Mouse (Mus musculus) hindbrain, embryonic 12.5 days (tissue): ENCODE measurements around the gene Rbm6. TPM values are rescaled to one million over a fixed set of nuclear protein-coding genes. Genes with fewer than 3 reads are reported as not detected.

Experiments
- ATAC-seq: fragments of 200-750 bp; cut with Nextera tagmentation; 2 replicates; pipeline ENCODE4 v1.8.0; 2017; ENCODE audit warnings: moderate TSS enrichment; ENCODE audit not compliant: low FRiP score
- H3K27ac ChIP-seq: fragments of 300-500 bp; sonication (generic); 2 replicates; pipeline ENCODE4 v1.5.1; 2016; ENCODE audit warnings: mild to moderate bottlenecking
- H3K27me3 ChIP-seq: fragments of 300-500 bp; sonication (generic); 2 replicates; pipeline ENCODE4 v1.6.1; 2016; ENCODE audit warnings: mild to moderate bottlenecking
- H3K36me3 ChIP-seq: fragments of 300-500 bp; sonication (generic); 2 replicates; pipeline ENCODE4 v1.6.1; 2016; ENCODE audit warnings: mild to moderate bottlenecking
- H3K4me1 ChIP-seq: fragments of 300-500 bp; sonication (generic); 2 replicates; pipeline ENCODE4 v1.6.1; 2016
- H3K4me2 ChIP-seq: fragments of 300-500 bp; sonication (generic); replicated peaks from 2 replicates; pipeline ENCODE4 v1.6.1; 2016; ENCODE audit warnings: mild to moderate bottlenecking
- H3K4me3 ChIP-seq: fragments of 300-500 bp; sonication (generic); 2 replicates; pipeline ENCODE4 v1.5.1; 2016; ENCODE audit warnings: mild to moderate bottlenecking
- H3K9ac ChIP-seq: fragments of 300-500 bp; sonication (generic); 2 replicates; pipeline ENCODE4 v1.6.1; 2016; ENCODE audit warnings: mild to moderate bottlenecking, moderate library complexity
- H3K9me3 ChIP-seq: fragments of 300-500 bp; sonication (generic); replicated peaks from 2 replicates; pipeline ENCODE4 v1.6.1; 2016; ENCODE audit warnings: mild to moderate bottlenecking
- WGBS: fragments of 180-500 bp; shearing (Covaris S2); methylation state at CpG from one replicate; pipeline ENCODE4 v1.1.7; 2016; 5-methylcytosine and 5-hydroxymethylcytosine counted together
- polyA plus RNA-seq: library from polyadenylated mRNA; unstranded; fragments of >200 nt; fragmentation: Nextera tagmentation; extraction: Ambion mirVana; gene quantifications from 2 replicates; pipeline ENCODE4 v1.2.1, GENCODE M21; 2016

Gene Rbm6
- polyA plus RNA-seq, 1 experiment from 2014 or later: 125 TPM

- Histone ChIP-seq H3K4me3 (no peak overlapping the region), H3K27ac (peak overlapping the region; percentile 90; the same call in 1 of the 2 replicates), H3K36me3 (peaks cover 60% of the 10 kb centered on the region), H3K27me3 (no peaks in the 10 kb centered on the region), H3K9ac (peak overlapping the region; percentile 54; the same call in 1 of the 2 replicates), H3K9me3 (no peaks in the 10 kb centered on the region), H3K4me2 (no peak overlapping the region), H3K4me1 (peaks cover 13% of the 10 kb centered on the region)
- ATAC-seq: no peak
- 78% methylated on average over 2 of the region's 2 CpGs for WGBS
Observed at GRCm38 (mm10) chr9:107771782-107772181, 101.3 kb downstream of the Rbm6 start.

GRCm38 (mm10) chr9:107770374-107771290, 102.4 kb downstream of the Rbm6 start, which contains the start of gene Rbm5:
TSS of gene Rbm5 (minus strand) at chr9:107770996.
- WGBS: under 1% methylated on average over 60 of the region's 60 CpGs
- Histone ChIP-seq H3K9ac (peak within 1 kb of the TSS; percentile 93), H3K4me3 (peak within 1 kb of the TSS; percentile 77), H3K27me3 (no peaks in the 10 kb centered on the region), H3K9me3 (no peaks in the 10 kb centered on the region), H3K27ac (peak within 1 kb of the TSS; percentile 90), H3K4me1 (peaks cover 13% of the 10 kb centered on the region), H3K4me2 (peak within 1 kb of the TSS; percentile 81), H3K36me3 (peaks cover 61% of the 10 kb centered on the region)
- peak; percentile 100 for ATAC-seq

- Histone ChIP-seq H3K4me2 (peak overlapping the region; percentile 81), H3K36me3 (peaks cover 61% of the 10 kb centered on the region), H3K9ac (peak overlapping the region; percentile 93), H3K9me3 (no peaks in the 10 kb centered on the region), H3K27ac (peak overlapping the region; percentile 87), H3K4me1 (peaks cover 13% of the 10 kb centered on the region), H3K4me3 (peak overlapping the region; percentile 77), H3K27me3 (no peaks in the 10 kb centered on the region)
- ATAC-seq: no peak
- 2% methylated on average over 9 of the region's 9 CpGs for WGBS
Observed at GRCm38 (mm10) chr9:107770037-107770373, 103.0 kb downstream of the Rbm6 start.

GRCm38 (mm10) chr9:107769445-107770000, 103.5 kb downstream of the Rbm6 start:
- no peak for ATAC-seq
- H3K4me2 ChIP-seq: peak overlapping the region; percentile 81
- H3K27ac ChIP-seq: no peak overlapping the region
- 13% methylated on average over 4 of the region's 4 CpGs for WGBS
- H3K36me3 ChIP-seq: peaks cover 61% of the 10 kb centered on the region
- peak overlapping the region; percentile 77 for H3K4me3 ChIP-seq
- H3K9ac ChIP-seq: peak overlapping the region; percentile 93
- H3K9me3 ChIP-seq: no peaks in the 10 kb centered on the region
- no peaks in the 10 kb centered on the region for H3K27me3 ChIP-seq
- peaks cover 13% of the 10 kb centered on the region for H3K4me1 ChIP-seq

GRCm38 (mm10) chr9:107768851-107769250, 104.2 kb downstream of the Rbm6 start:
- H3K9me3 ChIP-seq: no peaks in the 10 kb centered on the region

GRCm38 (mm10) chr9:107759593-107759992, 113.4 kb downstream of the Rbm6 start:
- Histone ChIP-seq H3K4me1 (no peaks in the 10 kb centered on the region), H3K36me3 (peaks cover 91% of the 10 kb centered on the region), H3K27ac (no peak overlapping the region), H3K9me3 (no peaks in the 10 kb centered on the region), H3K4me3 (no peak overlapping the region), H3K4me2 (no peak overlapping the region), H3K27me3 (no peaks in the 10 kb centered on the region), H3K9ac (no peak overlapping the region)
- ATAC-seq: no peak
- 95% methylated on average over 6 of the region's 6 CpGs for WGBS

More at GRCm38 (mm10) chr9:107768851-107769250, 104.2 kb downstream of the Rbm6 start:
- 0 out of 2 replicates have a peak overlapping the region, but pooled peaks have one; percentile 3 for H3K9ac ChIP-seq
- peaks cover 13% of the 10 kb centered on the region for H3K4me1 ChIP-seq
- H3K36me3 ChIP-seq: peaks cover 61% of the 10 kb centered on the region
- H3K4me3 ChIP-seq: peak overlapping the region; percentile 77
- 81% methylated on average over 5 of the region's 5 CpGs for WGBS
- H3K27ac ChIP-seq: no peak overlapping the region
- H3K4me2 ChIP-seq: peak overlapping the region; percentile 81
- no peak for ATAC-seq
- H3K27me3 ChIP-seq: no peaks in the 10 kb centered on the region

- no peaks in the 10 kb centered on the region for H3K4me1 ChIP-seq
- H3K9me3 ChIP-seq: peaks cover 4% of the 10 kb centered on the region; the same call in 1 of the 2 replicates
- H3K27me3 ChIP-seq: no peaks in the 10 kb centered on the region
- no peak overlapping the region for H3K27ac ChIP-seq
- 95% methylated on average over 5 of the region's 5 CpGs for WGBS
- peaks cover 95% of the 10 kb centered on the region for H3K36me3 ChIP-seq
- ATAC-seq: no peak
- H3K9ac ChIP-seq: no peak overlapping the region
- no peak overlapping the region for H3K4me3 ChIP-seq
- H3K4me2 ChIP-seq: no peak overlapping the region
Observed at GRCm38 (mm10) chr9:107750378-107750777, 122.7 kb downstream of the Rbm6 start.

GRCm38 (mm10) chr9:107748063-107748462, 125.0 kb downstream of the Rbm6 start:
- H3K4me2 ChIP-seq: no peak overlapping the region
- H3K27me3 ChIP-seq: no peaks in the 10 kb centered on the region
- no peak overlapping the region for H3K9ac ChIP-seq
- no peaks in the 10 kb centered on the region for H3K4me1 ChIP-seq
- no peak for ATAC-seq
- H3K4me3 ChIP-seq: no peak overlapping the region
- 95% methylated on average over 3 of the region's 3 CpGs for WGBS
- H3K27ac ChIP-seq: no peak overlapping the region
- peaks cover 4% of the 10 kb centered on the region; the same call in 1 of the 2 replicates for H3K9me3 ChIP-seq
- H3K36me3 ChIP-seq: peaks cover 97% of the 10 kb centered on the region

GRCm38 (mm10) chr9:107747310-107747709, 125.7 kb downstream of the Rbm6 start:
- H3K4me2 ChIP-seq: no peak overlapping the region
- no peak overlapping the region for H3K4me3 ChIP-seq
- 92% methylated on average over 1 of the region's 1 CpGs for WGBS
- no peak for ATAC-seq
- H3K9me3 ChIP-seq: peaks cover 4% of the 10 kb centered on the region; the same call in 1 of the 2 replicates
- peaks cover 98% of the 10 kb centered on the region for H3K36me3 ChIP-seq
- no peaks in the 10 kb centered on the region for H3K4me1 ChIP-seq
- H3K27me3 ChIP-seq: no peaks in the 10 kb centered on the region
- H3K9ac ChIP-seq: no peak overlapping the region
- no peak overlapping the region for H3K27ac ChIP-seq

GRCm38 (mm10) chr9:107746679-107747078, 126.4 kb downstream of the Rbm6 start:
- Histone ChIP-seq H3K9me3 (peaks cover 4% of the 10 kb centered on the region; the same call in 1 of the 2 replicates), H3K4me2 (no peak overlapping the region), H3K4me3 (no peak overlapping the region), H3K27ac (no peak overlapping the region), H3K36me3 (peaks cover 98% of the 10 kb centered on the region), H3K4me1 (no peaks in the 10 kb centered on the region), H3K9ac (no peak overlapping the region), H3K27me3 (no peaks in the 10 kb centered on the region)
- ATAC-seq: no peak
- 90% methylated on average over 3 of the region's 3 CpGs for WGBS

- Histone ChIP-seq H3K27ac (no peak overlapping the region), H3K9ac (no peak overlapping the region), H3K4me1 (no peaks in the 10 kb centered on the region), H3K36me3 (peaks cover 97% of the 10 kb centered on the region), H3K4me2 (no peak overlapping the region), H3K9me3 (peaks cover 4% of the 10 kb centered on the region; the same call in 1 of the 2 replicates), H3K4me3 (no peak overlapping the region), H3K27me3 (no peaks in the 10 kb centered on the region)
- ATAC-seq: no peak
- WGBS: 91% methylated on average over 6 of the region's 6 CpGs
Observed at GRCm38 (mm10) chr9:107744061-107744460, 129.0 kb downstream of the Rbm6 start.

GRCm38 (mm10) chr9:107738841-107739202, 134.2 kb downstream of the Rbm6 start:
- H3K9me3 ChIP-seq: no peaks in the 10 kb centered on the region
- H3K4me1 ChIP-seq: peaks cover 32% of the 10 kb centered on the region
- H3K36me3 ChIP-seq: peaks cover 51% of the 10 kb centered on the region
- peak overlapping the region; percentile 68 for H3K27ac ChIP-seq
- H3K4me3 ChIP-seq: no peak overlapping the region
- no peak overlapping the region for H3K9ac ChIP-seq
- 50% methylated on average over 4 of the region's 4 CpGs for WGBS
- ATAC-seq: peak; percentile 7; the same call in 1 of the 2 replicates
- no peak overlapping the region for H3K4me2 ChIP-seq
- H3K27me3 ChIP-seq: no peaks in the 10 kb centered on the region
